Mouse (Mus musculus): ENCODE data around the gene Snx29. TPM values are rescaled to one million over a fixed set of nuclear protein-coding genes. Genes with fewer than 3 reads are reported as not detected.

The Snx29 gene
- total RNA-seq, 1 experiment from 2014 or later, result 25.3 TPM

Other genes with a start within 250 kb of the Snx29 start
- 26.1 to 46.2 TPM (median 27.6 TPM) in 3 replicates for gene Txndc11, start 188.3 kb upstream of the Snx29 start, total RNA-seq (2017)
- 597 to 769 TPM (median 623 TPM) in 3 replicates for gene Zc3h7a, start 146.5 kb upstream of the Snx29 start, total RNA-seq (2017)
- gene Rsl1d1, start 119.6 kb upstream of the Snx29 start, total RNA-seq (2017), result 97.0 to 158 TPM (median 136 TPM) in 3 replicates
- 41.9 to 65.7 TPM (median 44.2 TPM) in 3 replicates for gene Gspt1, start 68.6 kb upstream of the Snx29 start, total RNA-seq (2017)
- 1.3 to 11.9 TPM (median 3.0 TPM) in 3 replicates for gene Tnfrsf17, start 9.1 kb upstream of the Snx29 start, total RNA-seq (2017)